Mouse (Mus musculus): ENCODE results near the gene Ogfrl1. TPM values are rescaled to one million over a fixed set of nuclear protein-coding genes. Genes with fewer than 3 reads are reported as not detected.
"Not testable (repeated sequence)": the region's sequence is repeated elsewhere in the genome, so short reads cannot be mapped to it uniquely, and the experiment has no call there.

Gene Ogfrl1
- total RNA-seq (2015) (99.3 and 102 TPM in 2 replicates), total RNA-seq (2017) (58.4 and 73.8 TPM in 2 replicates)

DNA sequence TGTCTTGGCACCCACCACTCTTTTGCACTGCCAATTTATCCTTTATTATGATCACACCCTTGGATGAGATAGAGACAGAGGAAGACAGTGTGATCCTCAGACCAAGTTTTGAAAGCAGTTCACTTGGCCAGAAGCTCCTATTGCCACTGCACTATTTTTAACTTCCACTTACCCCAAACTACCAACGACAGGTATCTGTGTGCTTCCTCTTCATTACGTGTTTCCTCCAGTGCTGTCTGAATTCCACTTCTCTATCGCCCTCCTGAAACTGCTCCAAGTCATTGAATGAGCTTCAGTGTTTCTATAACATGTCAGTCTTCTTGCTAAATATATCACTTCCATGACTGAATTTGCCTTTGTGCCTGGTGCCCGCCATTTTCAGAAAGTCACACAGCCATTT, at the start of gene Ogfrl1:
Gene Ogfrl1 (minus strand): TSS at position 150 of the 400 bp plus-strand sequence.
- ATAC-seq (ENCODE audit: poor library complexity, severe bottlenecking) = peak; percentile 49

DNA sequence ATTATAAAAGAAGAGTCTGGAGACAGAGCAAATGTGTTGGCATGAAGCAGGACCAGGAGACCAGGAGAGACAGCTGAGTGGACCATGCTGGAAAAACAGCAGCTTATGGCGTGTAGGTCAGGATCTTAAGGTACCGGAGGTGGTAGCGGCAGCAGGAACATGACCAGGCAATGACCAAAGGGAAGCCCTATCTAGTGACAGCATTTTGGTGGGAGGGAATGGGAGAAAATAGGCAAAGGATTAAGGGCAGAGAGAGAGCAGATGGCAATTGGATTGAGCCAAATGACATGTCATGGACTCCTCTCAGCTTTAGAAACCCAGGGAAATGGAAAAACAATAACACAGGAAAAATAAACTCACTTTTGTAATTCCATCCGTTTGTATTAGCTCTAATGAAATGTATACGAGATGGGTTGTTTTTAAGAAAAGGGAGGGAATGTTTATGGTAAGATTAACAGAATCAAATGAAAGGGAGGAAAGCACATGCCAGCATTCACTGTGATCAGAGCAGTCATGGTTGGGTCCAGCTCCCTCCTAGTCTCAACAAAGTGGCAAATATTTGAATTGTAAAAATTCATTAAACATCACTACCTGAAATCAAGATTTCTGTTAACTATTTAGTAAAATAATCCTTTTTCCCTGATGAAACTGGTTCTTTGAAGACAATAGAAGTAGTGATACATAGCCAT, 48.3 kb upstream of the Ogfrl1 start:
- no peak for ATAC-seq (ENCODE audit: poor library complexity, severe bottlenecking)

GRCm38 (mm10) chr1:23433612-23434011, 36.0 kb upstream of the Ogfrl1 start:
- peak; percentile 100 for ATAC-seq (ENCODE audit: poor library complexity, severe bottlenecking)

DNA sequence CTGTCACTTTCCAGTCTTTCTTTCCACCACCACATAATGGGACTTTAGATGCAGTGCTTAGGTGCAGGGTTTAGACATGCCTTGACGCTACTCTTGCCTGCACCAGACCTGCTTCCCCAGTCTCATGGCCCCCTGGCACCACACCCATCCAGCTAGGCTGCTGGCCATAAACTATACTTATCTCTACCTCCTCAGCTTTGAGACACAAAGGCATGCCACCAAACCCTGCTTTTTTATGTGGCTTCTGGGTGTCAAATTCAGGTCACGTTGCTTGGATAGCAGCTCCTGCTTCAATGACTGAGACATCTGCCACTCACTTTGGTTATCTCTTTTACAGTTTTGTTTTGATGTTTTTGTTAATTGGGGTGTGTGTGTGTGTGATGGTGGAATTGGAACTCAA, 28.9 kb upstream of the Ogfrl1 start:
- peak; percentile 54 for ATAC-seq (ENCODE audit: poor library complexity, severe bottlenecking)

GRCm38 (mm10) chr1:23418941-23419340, 21.4 kb upstream of the Ogfrl1 start:
- ATAC-seq (ENCODE audit: poor library complexity, severe bottlenecking) = peak; percentile 94

DNA sequence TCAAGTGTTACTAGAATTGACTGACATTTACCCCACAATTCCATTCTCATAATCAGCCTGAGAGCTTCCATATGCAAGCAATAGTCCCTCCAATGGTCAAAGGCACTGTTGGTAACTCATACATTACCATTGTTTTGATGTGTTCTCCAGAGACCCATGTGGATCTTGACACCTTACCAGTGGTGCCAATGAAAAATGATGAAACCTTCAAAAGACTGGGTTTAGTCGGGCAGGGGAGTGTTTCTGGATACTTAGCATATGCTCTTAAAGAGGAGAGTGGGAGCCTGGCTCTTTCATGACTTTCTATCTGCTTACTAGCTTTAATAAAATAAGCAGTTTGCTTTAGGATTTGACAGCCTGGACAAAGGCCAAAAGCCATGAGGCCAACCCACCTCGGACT, 20.5 kb upstream of the Ogfrl1 start:
- no peak for ATAC-seq (ENCODE audit: poor library complexity, severe bottlenecking)

GRCm38 (mm10) chr1:23417562-23417961, 20.0 kb upstream of the Ogfrl1 start:
- ATAC-seq (ENCODE audit: poor library complexity, severe bottlenecking) = no peak

DNA sequence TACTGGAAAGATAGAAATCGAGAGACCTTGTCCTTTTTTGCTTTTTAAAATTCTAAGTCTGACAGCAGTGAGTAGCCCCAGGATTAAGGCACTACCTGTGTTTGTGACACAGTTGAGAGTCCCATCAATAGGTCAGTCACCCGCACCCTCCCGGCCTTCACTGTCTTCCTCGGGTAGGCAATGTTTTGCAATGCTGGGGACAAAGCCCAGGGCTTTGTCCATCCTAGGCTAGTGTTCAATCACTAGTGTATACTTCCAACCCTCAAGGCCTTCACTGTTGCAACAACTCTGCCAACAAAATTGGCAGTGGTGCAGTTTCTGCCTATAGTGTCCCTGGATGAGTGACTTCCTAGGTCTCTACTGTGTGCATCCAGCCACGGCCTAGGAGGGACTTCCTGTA, 14.0 kb upstream of the Ogfrl1 start:
- ATAC-seq (ENCODE audit: poor library complexity, severe bottlenecking) = no peak

DNA sequence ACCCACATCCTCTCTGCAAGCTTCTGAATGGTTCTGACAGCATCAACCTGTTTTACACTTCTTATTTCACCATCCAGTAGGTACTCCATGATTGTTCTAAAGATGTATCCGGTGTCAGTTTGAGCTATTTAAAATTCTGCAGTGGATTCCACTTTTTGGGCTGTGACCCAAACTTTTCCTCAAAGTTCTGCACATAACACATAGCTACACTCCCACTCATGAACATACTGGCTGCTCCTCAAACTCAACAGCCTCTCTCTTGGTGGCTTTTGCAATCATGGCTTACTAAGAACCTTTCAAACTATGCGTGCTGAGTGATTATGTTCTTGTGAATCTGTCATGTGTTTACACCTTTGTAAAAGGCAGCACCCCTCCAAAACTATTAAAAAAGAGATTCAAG, 12.4 kb upstream of the Ogfrl1 start:
- no peak for ATAC-seq (ENCODE audit: poor library complexity, severe bottlenecking)

GRCm38 (mm10) chr1:23402401-23402800, 4.8 kb upstream of the Ogfrl1 start:
- ATAC-seq (ENCODE audit: poor library complexity, severe bottlenecking) = no peak

DNA sequence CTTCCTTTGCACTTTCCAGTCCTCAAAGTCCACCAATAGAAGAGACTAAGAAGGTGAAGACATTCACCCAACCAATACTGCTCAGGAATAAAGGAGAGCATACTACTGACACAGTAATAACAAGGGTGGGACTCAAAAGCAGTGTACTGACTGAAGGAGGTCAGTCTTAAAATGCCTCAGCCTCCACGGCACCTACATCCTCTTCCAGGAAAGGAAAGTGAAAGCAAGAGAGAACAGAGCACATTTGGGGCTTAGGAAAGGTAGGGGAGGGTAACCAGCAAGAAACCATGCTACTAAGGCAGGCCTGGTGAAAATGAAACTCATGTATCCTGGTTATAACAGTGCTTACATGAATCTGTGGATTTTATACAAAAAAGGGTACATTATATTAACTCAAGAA, 2.0 kb upstream of the Ogfrl1 start:
- peak; percentile 96 for ATAC-seq (ENCODE audit: poor library complexity, severe bottlenecking)

DNA sequence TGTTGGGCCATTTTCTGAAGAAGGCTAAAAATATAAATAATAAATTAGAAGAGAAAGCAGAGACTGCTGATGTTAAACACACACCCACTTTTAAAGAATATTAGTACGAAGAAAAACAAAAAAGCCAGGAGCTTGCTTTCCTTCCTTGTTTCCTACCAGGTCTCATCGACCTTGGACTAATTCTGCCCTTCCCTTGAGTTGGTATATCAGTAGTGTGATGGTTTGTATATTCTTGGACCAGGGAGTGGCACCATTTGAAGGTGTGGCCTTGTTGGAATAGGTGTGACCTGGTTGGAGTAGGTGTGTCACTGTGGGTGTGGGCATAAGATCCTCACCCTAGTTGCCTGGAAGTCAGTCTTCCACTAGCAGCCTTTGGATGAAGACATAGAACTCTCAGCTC, 3.2 kb downstream of the Ogfrl1 start:
- ATAC-seq (ENCODE audit: poor library complexity, severe bottlenecking) = not testable (repeated sequence)

DNA sequence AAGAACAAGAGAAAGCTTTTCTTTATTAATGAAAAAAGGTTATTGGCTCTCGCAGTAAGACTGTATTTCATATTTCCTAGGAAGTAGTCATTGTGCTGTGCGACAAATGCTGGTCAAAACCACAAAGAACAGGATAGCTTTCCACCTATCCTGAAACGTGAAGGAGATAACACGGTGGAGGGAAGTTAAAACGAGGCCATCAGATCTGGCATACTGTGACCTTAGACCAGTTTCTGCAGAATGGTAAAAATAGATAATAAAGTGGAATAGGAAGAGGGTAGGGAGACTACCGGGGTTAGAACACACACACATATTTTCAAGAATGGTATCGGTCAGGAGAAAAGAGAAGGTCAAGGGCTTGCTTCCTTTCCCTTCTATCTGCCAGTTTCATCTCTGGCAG, 5.8 kb downstream of the Ogfrl1 start:
- no peak for ATAC-seq (ENCODE audit: poor library complexity, severe bottlenecking)

GRCm38 (mm10) chr1:23384326-23384725, 13.2 kb downstream of the Ogfrl1 start:
- ATAC-seq (ENCODE audit: poor library complexity, severe bottlenecking) = no peak

DNA sequence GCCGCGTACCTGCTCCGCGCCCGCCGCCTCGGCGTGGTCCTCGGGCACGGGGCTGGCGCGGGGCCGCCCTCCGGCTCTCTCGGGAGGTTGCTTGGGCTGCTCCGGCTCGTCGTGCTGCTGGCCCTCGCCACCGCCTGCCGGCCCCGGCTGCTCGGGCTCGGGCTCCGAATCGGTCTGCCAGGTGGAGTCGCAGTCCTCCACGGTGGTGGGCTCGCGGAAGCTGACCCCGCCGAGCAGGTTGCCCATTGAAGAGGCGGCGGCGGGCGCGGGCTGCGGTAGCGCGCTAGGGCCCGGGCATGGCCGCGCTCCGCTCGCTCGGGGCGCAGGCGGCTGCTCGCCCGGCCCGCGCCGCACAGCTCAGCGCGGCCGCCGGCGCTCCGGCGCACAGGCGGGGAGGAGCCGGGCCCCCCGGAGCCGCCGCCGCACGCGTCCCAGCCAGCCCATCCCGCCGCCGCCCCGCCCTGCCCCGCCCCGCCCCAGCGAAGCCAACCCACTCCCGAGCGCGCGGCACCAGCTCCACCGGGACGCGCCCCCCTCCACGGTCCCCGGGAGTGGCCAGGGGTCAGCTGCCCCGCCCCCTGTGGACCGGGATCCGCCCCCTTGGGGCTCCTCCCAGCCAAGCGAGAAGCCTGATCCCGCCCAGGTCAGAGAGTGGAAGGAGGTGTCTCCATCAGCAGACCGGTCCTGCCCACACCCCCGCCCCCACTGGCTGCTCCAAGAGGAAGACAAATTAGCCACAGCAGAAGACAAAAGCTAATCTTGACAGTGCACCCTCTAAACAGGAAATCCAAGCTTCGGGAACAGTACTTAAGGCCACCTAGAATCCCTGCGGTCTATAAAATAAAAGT, 14.5 kb downstream of the Ogfrl1 start:
- ATAC-seq (ENCODE audit: poor library complexity, severe bottlenecking) = peak; percentile 84

DNA sequence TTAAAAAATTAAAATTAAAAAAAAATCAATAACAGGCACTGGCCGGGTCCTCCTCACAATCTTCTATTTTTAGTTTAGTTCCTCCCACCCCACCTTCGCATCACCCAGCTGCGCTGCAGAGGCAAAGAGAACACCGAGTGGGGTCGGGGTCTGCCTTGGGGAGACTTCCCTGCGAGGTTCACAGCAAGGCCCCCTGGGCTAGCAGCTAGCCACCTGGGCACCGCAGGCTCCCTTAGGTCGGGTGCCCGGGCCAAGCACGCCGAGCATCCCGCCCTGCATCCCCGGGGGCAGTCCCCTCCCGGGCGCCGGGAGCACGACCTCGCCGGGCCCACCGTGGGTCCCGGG, 15.1 kb downstream of the Ogfrl1 start:
- ATAC-seq (ENCODE audit: poor library complexity, severe bottlenecking) = no peak

DNA sequence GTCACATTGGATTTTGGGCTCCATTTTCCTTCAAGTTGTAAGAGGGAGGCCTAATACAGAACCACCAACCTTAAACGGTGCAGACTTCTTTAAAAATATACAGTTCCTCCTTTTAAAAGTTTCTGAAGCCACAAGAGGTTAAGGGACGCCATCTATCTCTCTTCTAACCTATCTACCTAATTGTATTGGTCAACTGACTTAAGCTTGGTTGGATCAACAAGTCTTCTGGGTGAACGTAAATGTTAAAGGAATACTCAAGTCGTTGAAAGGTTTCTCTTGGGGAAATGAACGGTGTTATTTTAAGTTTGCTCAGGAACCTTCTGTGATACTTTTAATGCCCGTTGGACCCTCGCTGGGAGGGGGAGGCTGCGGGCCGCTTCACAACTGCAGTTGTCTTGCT, 15.5 kb downstream of the Ogfrl1 start:
- no peak for ATAC-seq (ENCODE audit: poor library complexity, severe bottlenecking)

- peak; percentile 65 for ATAC-seq (ENCODE audit: poor library complexity, severe bottlenecking)
Measured at GRCm38 (mm10) chr1:23379911-23380740, 17.4 kb downstream of the Ogfrl1 start.

GRCm38 (mm10) chr1:23379321-23379720, 18.3 kb downstream of the Ogfrl1 start:
- no peak for ATAC-seq (ENCODE audit: poor library complexity, severe bottlenecking)

- no peak for ATAC-seq (ENCODE audit: poor library complexity, severe bottlenecking)
Measured at GRCm38 (mm10) chr1:23377572-23377971, 20.0 kb downstream of the Ogfrl1 start.

GRCm38 (mm10) chr1:23374156-23374555, 23.4 kb downstream of the Ogfrl1 start:
- no peak for ATAC-seq (ENCODE audit: poor library complexity, severe bottlenecking)
